Mouse (Mus musculus): ENCODE measurements around the gene Sell.

DNA sequence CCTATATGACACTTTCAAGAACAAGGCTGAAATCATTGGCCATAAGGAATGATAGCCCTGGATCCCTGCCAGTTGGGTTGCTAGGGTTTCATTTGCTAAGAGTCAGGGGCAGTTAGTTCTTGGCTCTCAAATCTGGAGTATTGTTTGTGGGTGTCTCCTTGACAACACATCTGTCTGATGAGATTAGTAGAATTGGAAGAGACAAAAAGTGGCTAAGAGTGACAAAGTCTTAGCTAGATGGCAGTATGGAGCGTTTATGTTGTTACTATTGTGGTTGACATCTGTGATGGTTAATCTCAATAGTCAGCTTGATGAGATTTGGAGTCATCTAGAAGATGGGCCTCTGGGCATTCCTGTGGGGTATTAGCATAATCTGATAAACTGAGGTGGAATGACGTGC, 36.6 kb downstream of the Sell start:
- TF ChIP-seq TAL1 (IDR thresholded peaks at IDR 0.05; ENCODE audit: low read length), result no peak
- TF ChIP-seq GATA1 (IDR thresholded peaks at IDR 0.05; ENCODE audit: low read length), result no peak
